Mouse (Mus musculus) kidney, postnatal 0 days (tissue): Measurements from ENCODE around the gene Tulp4. TPM values are rescaled to one million over a fixed set of nuclear protein-coding genes. Genes with fewer than 3 reads are reported as not detected.
"Not testable (repeated sequence)": the region's sequence is repeated elsewhere in the genome, so short reads cannot be mapped to it uniquely, and the experiment has no call there.

Source experiments
- ATAC-seq: fragments of 200-750 bp; cut with Nextera tagmentation; replicated peaks from 2 replicates; pipeline ENCODE4 v1.8.0; 2017; ENCODE audit warnings: low read depth, moderate number of reproducible peaks, moderate TSS enrichment, moderate library complexity; ENCODE audit not compliant: low FRiP score
- DNase-seq: peaks from one replicate; pipeline ENCODE4 v3.0.0-alpha.2; 2016; ENCODE audit warnings: low spot score
- H3K27ac ChIP-seq: fragments of 300-500 bp; sonication (generic); 2 replicates; pipeline ENCODE4 v1.5.1; 2014; ENCODE audit warnings: mild to moderate bottlenecking
- H3K27me3 ChIP-seq: fragments of 300-500 bp; sonication (generic); 2 replicates; pipeline ENCODE4 v1.6.1; 2014; ENCODE audit warnings: low read length, mixed read lengths; ENCODE audit not compliant: insufficient read depth
- H3K36me3 ChIP-seq: fragments of 300-500 bp; sonication (generic); 2 replicates; pipeline ENCODE4 v1.6.1; 2014; ENCODE audit warnings: low read length, mixed read lengths; ENCODE audit not compliant: insufficient read depth
- H3K4me1 ChIP-seq: fragments of 300-500 bp; sonication (generic); replicated peaks from 2 replicates; pipeline ENCODE4 v1.6.1; 2014; ENCODE audit warnings: antibody characterized with exemption, low read length, mixed read lengths; ENCODE audit not compliant: insufficient read depth
- H3K4me2 ChIP-seq: fragments of 300-500 bp; sonication (generic); 2 replicates; pipeline ENCODE4 v1.6.1; 2014; ENCODE audit warnings: mild to moderate bottlenecking, low read length, moderate library complexity, mixed read lengths
- H3K4me3 ChIP-seq: fragments of 300-500 bp; sonication (generic); replicated peaks from 2 replicates; pipeline ENCODE4 v1.5.1; 2014; ENCODE audit warnings: low read depth, low read length
- H3K9ac ChIP-seq: fragments of 300-500 bp; sonication (generic); 2 replicates; pipeline ENCODE4 v1.6.1; 2014; ENCODE audit warnings: low read depth, low read length
- H3K9me3 ChIP-seq: fragments of 300-500 bp; sonication (generic); replicated peaks from 2 replicates; pipeline ENCODE4 v1.6.1; 2016; ENCODE audit warnings: low read length, inconsistent platforms, mixed read lengths
- WGBS: fragments of 180-500 bp; shearing (Covaris S2); extraction: QIAGEN DNeasy Blood & Tissue Kit; methylation state at CpG from one replicate; pipeline ENCODE4 v1.1.7; 2014; 5-methylcytosine and 5-hydroxymethylcytosine counted together
- polyA plus RNA-seq: library from polyadenylated mRNA; unstranded; fragments of >200 nt; fragmentation: Nextera tagmentation; extraction: Ambion mirVana; gene quantifications from 2 replicates; pipeline ENCODE4 v1.2.1, GENCODE M21; 2015

The Tulp4 gene
- polyA plus RNA-seq, 1 experiment from 2014 or later, result 57.3 TPM

DNA sequence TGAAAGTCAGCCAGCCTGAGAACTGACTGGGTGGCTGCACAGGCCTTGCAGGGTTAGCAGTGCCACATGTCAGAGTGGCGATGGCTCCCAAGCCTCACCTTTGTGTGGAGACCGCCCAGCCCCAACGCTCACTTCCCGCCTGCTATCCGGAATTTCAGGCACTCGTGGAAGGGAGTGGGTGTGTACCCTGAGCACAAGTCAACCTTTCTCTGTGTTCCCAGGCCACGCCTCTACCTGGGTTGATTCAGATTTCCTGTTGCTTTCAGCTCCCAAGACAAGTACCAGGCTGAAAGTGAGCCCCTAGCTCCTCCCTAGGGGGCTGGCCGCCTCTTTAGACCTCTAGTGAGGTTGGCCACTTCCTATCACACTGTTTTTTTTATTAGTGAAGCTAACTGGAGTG lies 173.0 kb downstream of the Tulp4 start:
- not testable (repeated sequence) for H3K27ac ChIP-seq, H3K4me2 ChIP-seq, DNase-seq, H3K36me3 ChIP-seq, H3K4me1 ChIP-seq, H3K9me3 ChIP-seq, H3K4me3 ChIP-seq, ATAC-seq, H3K9ac ChIP-seq, H3K27me3 ChIP-seq
- 51% methylated on average over 8 of the region's 8 CpGs for WGBS

GRCm38 (mm10) chr17:6279772-6280171 lies 173.5 kb downstream of the Tulp4 start:
- not testable (repeated sequence) for ATAC-seq, H3K36me3 ChIP-seq, H3K4me3 ChIP-seq, H3K4me2 ChIP-seq, DNase-seq, H3K27me3 ChIP-seq, H3K9ac ChIP-seq, H3K4me1 ChIP-seq, H3K27ac ChIP-seq, H3K9me3 ChIP-seq
- WGBS, result 81% methylated on average over 7 of the region's 10 CpGs

GRCm38 (mm10) chr17:6280513-6280912 lies 174.3 kb downstream of the Tulp4 start:
- DNase-seq, H3K4me1 ChIP-seq, H3K4me3 ChIP-seq, H3K27me3 ChIP-seq, H3K36me3 ChIP-seq, H3K9me3 ChIP-seq, H3K9ac ChIP-seq, ATAC-seq, H3K4me2 ChIP-seq, H3K27ac ChIP-seq: not testable (repeated sequence)
- 93% methylated on average over 15 of the region's 19 CpGs for WGBS

DNA sequence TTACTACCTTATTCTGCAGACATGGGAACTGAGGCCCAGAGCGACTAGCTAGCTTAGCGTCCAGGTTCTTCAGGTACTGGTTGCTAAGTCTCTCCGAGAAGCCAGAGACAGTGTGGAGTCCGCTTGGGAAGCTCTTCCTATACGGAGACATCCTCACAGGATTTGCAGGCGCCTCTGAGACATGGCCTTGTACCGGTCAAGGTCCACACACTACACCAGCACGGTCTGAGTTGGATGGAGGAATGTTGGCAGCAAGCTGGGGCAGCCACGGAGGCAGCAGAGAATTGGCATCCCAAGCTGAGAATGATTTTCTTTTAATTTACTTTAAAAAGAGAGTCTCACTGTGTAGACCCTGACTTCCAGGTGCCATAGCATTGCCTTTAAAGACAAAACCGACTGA lies 176.9 kb downstream of the Tulp4 start:
- 91% methylated on average over 7 of the region's 10 CpGs for WGBS
- H3K4me3 ChIP-seq, H3K9me3 ChIP-seq, DNase-seq, H3K27me3 ChIP-seq, H3K4me1 ChIP-seq, H3K27ac ChIP-seq, ATAC-seq, H3K4me2 ChIP-seq, H3K36me3 ChIP-seq, H3K9ac ChIP-seq: not testable (repeated sequence)

- not testable (repeated sequence) for H3K9ac ChIP-seq, H3K4me2 ChIP-seq, H3K4me3 ChIP-seq, H3K9me3 ChIP-seq, H3K27ac ChIP-seq, H3K4me1 ChIP-seq, ATAC-seq, H3K27me3 ChIP-seq, DNase-seq, H3K36me3 ChIP-seq
- whole genome bisulfite sequencing, result 97% methylated on average over 5 of the region's 5 CpGs
Observed at GRCm38 (mm10) chr17:6286169-6286568, 179.9 kb downstream of the Tulp4 start.

GRCm38 (mm10) chr17:6289045-6289444 lies 182.8 kb downstream of the Tulp4 start:
- not testable (repeated sequence) for ATAC-seq, DNase-seq

GRCm38 (mm10) chr17:6293882-6294281 lies 187.6 kb downstream of the Tulp4 start:
- H3K9me3 ChIP-seq, H3K4me3 ChIP-seq, H3K9ac ChIP-seq, H3K27me3 ChIP-seq, H3K27ac ChIP-seq, H3K4me1 ChIP-seq, ATAC-seq, H3K4me2 ChIP-seq, H3K36me3 ChIP-seq, DNase-seq: not testable (repeated sequence)
- WGBS, result no CpG with 5 or more reads among the region's 5 CpGs

More at GRCm38 (mm10) chr17:6289045-6289444, 182.8 kb downstream of the Tulp4 start:
- not testable (repeated sequence) for H3K36me3 ChIP-seq, H3K9ac ChIP-seq, H3K4me1 ChIP-seq, H3K4me2 ChIP-seq, H3K27me3 ChIP-seq, H3K4me3 ChIP-seq, H3K27ac ChIP-seq, H3K9me3 ChIP-seq
- WGBS, result 95% methylated on average over 8 of the region's 12 CpGs

DNA sequence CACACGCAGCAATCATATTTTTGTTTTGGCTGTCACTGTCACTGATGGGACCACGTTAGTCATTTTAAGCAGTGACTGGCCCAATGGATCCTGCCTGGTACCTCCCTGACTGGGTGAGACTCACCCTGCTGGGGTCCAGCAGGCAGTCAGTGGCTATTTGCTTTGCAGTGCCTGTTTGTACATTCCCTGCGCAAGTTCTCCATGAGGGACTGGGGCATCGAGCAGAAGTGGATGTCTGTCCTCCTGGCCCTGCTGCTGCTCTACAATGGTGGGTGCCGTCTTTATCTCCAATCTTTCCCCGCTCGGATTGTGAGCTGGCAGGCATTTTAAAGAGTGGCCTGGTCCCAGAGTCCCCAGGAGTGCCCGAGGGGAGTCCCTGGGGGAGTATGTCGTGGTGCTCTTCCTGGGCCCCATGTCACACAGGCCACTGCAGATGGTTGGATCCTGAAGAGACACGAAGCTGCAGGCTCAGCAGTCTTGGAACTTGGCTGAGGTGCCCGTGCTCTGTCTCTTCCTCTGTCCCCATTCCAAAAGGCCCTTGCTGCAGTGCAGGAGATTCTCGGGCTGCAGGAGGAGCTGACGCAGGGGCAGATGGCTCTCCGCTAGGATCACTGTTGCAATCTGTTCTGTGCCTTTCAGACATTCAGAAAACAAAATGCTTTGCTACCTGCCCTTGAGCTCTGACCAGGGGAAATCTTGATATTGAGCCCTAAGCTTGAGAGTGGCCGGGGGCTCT lies 191.0 kb downstream of the Tulp4 start:
- H3K4me3 ChIP-seq, H3K27ac ChIP-seq, H3K9me3 ChIP-seq, H3K36me3 ChIP-seq, ATAC-seq, H3K27me3 ChIP-seq, H3K9ac ChIP-seq, H3K4me1 ChIP-seq, DNase-seq, H3K4me2 ChIP-seq: not testable (repeated sequence)
- 88% methylated on average over 8 of the region's 15 CpGs for WGBS

GRCm38 (mm10) chr17:6300190-6300863 lies 194.1 kb downstream of the Tulp4 start:
- not testable (repeated sequence) for H3K9me3 ChIP-seq, H3K27ac ChIP-seq, H3K4me3 ChIP-seq, H3K9ac ChIP-seq, DNase-seq, H3K27me3 ChIP-seq, H3K4me2 ChIP-seq, H3K4me1 ChIP-seq, H3K36me3 ChIP-seq
- ATAC-seq, result peak; percentile 70
- 59% methylated on average over 6 of the region's 12 CpGs for WGBS
